Mouse (Mus musculus) B cell, adult 2 months (primary cell): ENCODE results near the gene Ubfd1.
"Not testable (repeated sequence)": the region's sequence is repeated elsewhere in the genome, so short reads cannot be mapped to it uniquely, and the experiment has no call there.

Experiments
- DNase-seq, 2 experiments: peaks; one replicate each; pipeline ENCODE4 v3.0.0; 2022

The Ubfd1 gene

GRCm38 (mm10) chr7:122087195-122087982 lies 20.4 kb downstream of the Ubfd1 start:
- peak; percentile 61 to 62 for DNase-seq

- DNase-seq, result peak; percentile 23 to 32
Measured at GRCm38 (mm10) chr7:122094564-122095330, 27.8 kb downstream of the Ubfd1 start.

- no peak for DNase-seq
Measured at GRCm38 (mm10) chr7:122098009-122098408, 31.0 kb downstream of the Ubfd1 start.

- peak; percentile 66 to 69 for DNase-seq
Measured at GRCm38 (mm10) chr7:122099222-122099621, 32.2 kb downstream of the Ubfd1 start.

GRCm38 (mm10) chr7:122101014-122101746 lies 34.2 kb downstream of the Ubfd1 start:
- DNase-seq, result not testable (repeated sequence)

GRCm38 (mm10) chr7:122101747-122102244 lies 34.8 kb downstream of the Ubfd1 start, which contains the start of gene Ndufab1:
Ndufab1 (minus strand) TSS chr7:122101886.
- peak; percentile 85 to 89 for DNase-seq

GRCm38 (mm10) chr7:122108206-122108605 lies 41.2 kb downstream of the Ubfd1 start:
- no peak for DNase-seq

- DNase-seq, result no peak
Measured at GRCm38 (mm10) chr7:122123518-122123917, 56.5 kb downstream of the Ubfd1 start.

- no peak for DNase-seq
Measured at GRCm38 (mm10) chr7:122125636-122126035, 58.7 kb downstream of the Ubfd1 start.

- no peak for DNase-seq
Measured at GRCm38 (mm10) chr7:122126946-122127345, 60.0 kb downstream of the Ubfd1 start.
